Mouse (Mus musculus) right cerebral cortex, adult 18-20 months (tissue): ENCODE data around the gene Inpp4a.

Experiments
- DNase-seq: peaks from one replicate; pipeline ENCODE4 v3.0.0; 2022; ENCODE audit warnings: mixed read lengths

The Inpp4a gene

DNA sequence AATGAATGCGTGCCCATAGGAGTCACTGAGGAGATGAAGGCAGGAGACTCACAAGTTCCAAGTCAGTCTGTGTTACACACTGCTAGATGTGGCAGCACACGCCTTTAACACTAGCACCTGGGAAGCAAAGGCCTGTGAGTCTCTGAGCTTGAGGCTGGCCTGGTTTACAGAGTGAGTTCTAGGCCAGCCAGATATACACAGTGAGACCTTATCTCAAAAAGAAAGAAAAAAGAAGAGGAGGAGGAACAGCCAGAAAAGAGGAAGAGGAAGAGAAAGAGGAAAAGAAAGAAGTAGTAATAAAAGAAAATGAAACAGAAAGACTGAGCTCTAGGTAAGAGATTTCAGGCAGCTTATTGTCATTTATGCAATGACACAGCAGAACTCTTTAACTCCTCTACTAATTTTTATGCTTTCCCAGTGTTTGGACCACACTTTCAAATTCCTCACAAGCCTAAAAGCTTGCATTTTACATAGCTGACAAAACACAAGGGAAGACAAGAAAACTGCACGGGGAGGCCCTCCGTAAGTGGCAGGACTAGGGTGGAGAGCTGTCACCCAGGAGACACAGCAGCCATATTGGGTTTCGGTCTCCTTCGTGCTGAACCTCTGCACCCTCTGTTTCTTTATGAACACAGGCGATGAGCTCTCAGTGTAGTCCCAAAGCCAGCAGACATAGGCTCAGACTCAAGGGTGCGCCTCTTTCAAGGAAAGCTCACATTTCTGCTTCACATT lies 127.6 kb downstream of the Inpp4a start:
- DNase-seq: no peak

DNA sequence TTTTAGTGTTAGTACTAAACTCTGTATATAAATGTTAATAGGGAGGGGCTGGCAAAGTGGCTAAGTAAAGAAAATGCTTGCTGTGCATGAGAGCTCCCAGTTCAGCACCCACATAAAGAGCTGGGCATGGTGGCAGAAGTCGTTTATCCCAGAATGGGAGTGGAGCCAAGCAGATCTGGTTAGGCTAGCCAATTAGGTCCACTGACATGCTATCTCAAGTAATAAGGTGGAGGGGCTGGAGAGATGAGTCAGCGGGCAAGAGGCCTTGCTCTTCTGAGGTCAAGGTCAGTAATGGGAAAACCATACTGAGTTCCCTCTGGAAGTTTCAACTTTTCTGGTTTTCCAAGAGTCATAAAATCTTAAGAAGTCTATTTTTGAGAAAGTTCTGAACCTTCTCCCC lies 129.2 kb downstream of the Inpp4a start:
- DNase-seq: no peak

DNA sequence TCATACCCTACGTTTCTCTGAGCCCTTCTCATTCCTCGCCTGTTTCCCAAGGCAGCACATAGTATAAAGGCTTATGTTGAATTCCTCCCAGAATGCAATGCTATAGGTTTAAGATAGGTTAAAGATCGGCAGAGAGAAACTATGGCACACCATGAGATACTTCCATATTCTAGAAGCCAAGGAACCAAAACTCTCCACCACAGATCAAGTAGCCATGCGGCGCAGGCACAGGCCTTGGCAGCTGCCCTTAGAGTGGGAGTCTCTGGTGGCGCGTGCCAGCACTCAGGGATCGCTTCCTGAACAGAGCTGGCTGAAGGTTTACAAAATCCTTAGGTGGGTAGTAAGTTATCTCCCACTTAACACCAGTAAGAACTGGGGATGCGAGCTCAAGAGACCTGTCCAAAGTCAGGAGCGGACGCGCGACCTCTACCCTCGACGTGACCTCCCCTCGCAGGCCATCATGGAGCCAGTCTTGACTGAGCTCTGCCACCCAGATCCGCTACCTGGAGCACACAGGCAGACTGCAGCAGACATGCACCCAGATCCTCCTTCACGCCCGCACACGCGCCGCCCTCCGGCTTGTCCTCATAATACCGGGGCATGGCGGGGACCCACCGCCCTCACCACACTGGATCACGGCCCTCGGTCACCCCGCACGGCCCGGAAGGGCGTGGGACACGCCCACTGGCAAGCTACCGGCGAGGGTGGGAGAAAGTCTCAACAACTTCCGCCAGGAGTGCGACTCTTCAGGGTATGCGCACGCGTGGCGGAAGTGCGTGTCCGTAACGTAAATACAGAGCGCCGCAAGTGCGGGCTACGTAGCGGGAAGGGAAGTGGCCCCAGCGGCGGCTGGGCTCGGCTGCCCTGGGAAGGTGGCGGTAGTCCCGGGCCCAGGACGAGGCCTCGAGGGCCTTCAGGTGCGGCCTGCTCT lies 130.0 kb downstream of the Inpp4a start, which contains the start of the genes Coa5 and Unc50:
Gene Coa5 (minus strand): TSS at position 738 of the 931 bp plus-strand sequence.
Gene Unc50 (plus strand): TSS at position 774 of the 931 bp plus-strand sequence.
- peak; percentile 97 for DNase-seq

DNA sequence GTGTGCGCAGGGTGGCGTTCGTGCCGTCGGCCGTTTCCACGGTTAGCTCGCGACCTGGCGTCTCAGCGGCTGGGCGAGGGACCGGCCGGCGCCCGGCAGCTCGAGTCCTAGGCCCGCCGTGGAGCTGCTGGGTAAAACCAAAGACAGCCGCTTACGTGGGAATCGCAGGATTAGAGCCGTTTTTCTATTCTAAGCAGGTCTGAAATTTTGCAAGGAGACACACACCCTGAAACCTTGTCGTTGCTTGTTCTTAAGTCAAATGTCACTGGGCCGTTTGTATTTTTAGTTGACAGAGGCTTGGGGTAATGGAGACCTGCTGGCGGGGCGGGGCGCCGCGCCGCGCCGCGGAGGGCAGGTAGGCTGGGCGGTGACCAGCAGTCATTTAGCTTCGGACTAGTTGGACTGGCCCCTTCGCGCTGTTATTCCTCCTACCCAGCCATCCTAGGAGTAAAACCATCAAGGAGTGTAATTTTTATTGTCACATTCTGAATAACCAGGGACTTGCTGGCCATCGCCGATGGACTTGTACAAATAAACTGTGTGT lies 130.7 kb downstream of the Inpp4a start:
- DNase-seq: no peak

DNA sequence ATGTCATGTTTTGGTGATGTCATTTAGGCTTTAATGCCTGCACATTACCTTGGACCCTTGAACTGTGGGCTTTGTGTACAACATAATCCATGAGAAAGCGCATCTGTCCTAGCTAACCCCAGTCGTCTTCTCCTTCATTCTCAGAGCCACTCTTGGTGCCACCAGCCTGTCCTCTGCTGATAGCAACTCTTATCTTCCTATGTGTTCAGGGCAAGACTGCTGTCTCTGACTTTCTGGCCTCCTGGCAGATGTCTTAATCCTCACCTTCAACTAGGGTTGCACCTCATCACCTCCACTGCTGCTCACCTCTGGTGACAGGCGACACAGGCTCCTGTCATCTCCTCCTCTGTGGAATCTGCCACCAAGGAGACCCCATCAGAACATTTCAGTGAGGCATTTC lies 136.8 kb downstream of the Inpp4a start:
- no peak for DNase-seq

DNA sequence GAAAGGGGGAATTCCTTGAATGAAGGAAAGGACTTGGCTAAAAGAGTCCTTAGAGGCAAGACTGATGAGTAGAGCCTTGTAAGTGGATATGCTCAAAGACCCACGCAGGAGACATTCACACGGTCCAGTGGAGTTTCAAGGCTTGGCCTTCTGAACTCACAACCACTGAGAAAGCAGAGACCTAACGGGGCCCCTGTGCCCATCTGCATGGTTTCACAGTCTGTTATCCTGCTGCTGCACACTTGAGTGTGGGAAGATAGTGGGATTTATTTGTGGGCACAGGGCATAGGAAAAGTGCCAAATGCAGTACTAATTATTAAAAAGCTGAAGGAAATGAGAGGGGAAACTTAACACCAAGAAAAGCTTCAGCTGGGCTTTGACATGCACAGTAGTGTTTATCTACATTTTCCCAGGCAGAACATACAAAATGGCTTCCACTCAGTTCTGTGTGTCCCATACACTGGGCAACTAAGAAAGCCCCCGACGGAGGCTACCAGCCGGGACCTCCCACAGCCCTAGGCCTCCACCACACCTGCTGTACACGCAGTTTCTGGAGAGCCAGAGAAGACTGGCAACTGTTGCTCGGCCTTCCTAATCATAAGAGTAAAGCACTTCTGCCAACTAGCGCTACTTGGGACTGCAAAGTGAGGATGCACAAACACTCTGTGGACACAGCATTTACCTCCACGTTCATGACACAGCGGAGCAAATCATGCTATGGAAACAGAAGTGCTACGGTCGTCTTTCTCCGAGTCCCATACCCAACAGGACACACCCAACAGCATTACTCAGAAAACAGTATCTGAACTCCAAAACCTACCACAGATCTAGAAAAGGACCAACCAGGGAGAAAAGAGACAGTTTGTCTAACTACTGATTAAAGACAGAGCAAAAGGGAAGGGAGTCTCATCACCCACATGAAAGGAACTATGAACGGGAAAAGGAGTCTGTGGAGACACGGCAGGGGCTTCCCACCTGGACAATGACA lies 143.5 kb downstream of the Inpp4a start:
- no peak for DNase-seq

DNA sequence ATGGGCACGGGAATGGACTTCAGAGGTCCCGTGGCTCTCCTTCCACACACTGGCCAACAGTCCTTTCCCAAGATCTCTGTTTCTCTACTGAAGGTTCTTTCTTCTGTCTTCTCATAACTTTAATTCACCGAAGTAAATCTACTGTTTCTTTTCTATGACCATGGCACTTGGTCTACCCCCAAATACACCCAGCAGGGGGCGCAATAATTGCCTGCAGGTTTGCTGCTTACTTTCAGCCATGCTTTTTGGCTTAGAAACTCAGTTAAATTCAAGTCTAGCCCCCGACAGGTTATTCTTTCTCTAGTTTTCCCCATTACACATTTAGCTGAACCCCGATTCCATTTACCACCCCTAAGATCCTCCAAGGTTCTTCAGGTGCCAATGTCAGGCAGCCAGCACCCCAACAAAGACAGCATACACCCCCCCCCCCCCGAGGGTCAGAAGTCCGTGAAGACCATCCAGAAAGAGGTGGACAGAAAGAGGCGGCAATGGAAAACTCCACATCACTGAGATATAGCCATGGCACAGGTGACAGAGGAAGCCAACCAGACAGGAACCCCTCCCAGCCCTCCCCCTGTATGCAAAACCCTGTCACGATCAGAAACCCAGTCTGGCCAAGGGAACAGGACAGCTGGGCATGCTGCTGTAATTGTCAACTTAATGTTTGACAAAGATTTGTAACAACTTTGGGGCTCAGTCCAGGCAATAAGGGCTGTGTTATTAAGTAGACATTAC lies 148.9 kb downstream of the Inpp4a start:
- DNase-seq: peak; percentile 32

DNA sequence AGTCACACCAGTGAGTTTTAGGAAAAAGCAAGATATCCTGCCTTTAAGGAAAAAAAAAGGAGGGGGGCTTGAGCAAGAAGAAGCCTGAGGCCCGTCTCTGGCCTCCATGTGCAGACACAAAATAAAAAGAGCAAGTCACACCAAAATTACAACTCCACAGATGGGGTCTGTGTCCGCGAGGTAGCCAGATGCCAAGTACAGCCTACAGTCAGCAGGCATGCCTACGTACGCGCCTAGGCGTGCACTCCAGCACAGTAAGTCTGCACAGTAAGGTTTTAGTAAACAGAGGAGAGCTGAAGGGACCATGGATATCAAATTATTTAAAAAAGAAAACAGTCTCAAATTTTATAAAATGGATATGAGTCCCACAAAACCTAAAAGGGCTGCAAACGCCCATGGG lies 151.6 kb downstream of the Inpp4a start:
- DNase-seq: peak; percentile 40

DNA sequence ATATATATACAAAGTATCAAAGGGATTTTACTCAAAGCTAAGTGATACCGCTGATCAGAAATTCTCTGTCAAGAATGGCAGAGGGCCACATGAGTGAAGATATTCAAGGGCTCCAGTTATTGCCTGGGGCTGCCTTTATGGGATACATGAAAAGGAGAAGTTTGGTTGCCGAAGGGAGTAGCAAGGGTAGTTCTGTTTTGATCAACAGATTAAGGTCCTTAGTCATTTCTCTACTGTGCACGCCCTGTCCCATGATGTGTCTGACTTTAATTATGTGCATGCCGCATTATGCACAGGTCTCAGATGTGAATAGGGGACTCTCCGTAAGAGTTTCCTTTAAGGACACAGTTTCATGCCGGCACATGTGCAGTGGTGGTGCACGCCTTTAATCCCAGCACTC lies 157.9 kb downstream of the Inpp4a start:
- no peak for DNase-seq
